Mouse (Mus musculus) MEL (cell line): ENCODE measurements around the gene Rps15. TPM values are rescaled to one million over a fixed set of nuclear protein-coding genes. Genes with fewer than 3 reads are reported as not detected.

Source experiments
- DNase-seq: peaks from one replicate; pipeline ENCODE4 v3.0.0; 2011; ENCODE audit warnings: low read depth, low spot score
- H3K27ac ChIP-seq: 2 replicates; pipeline ENCODE4 v1.5.1; 2012; ENCODE audit warnings: low read depth, mild to moderate bottlenecking, control low read depth, low read length, moderate library complexity; ENCODE audit not compliant: control insufficient read depth
- H3K27me3 ChIP-seq, 2 experiments: fragments of 150-350 bp in 1 of 2; sonication (generic) in 1 of 2; 2 replicates each; pipeline ENCODE4 v1.6.1; 2012; ENCODE audit warnings: low read length in 2 of 2, mild to moderate bottlenecking in 2 of 2, improper control_type of control experiment in 1 of 2, moderate library complexity in 1 of 2; ENCODE audit not compliant: insufficient read depth in 2 of 2, control insufficient read depth in 1 of 2
- H3K36me3 ChIP-seq, 2 experiments: 2 replicates each; pipeline ENCODE4 v1.6.1; 2012 to 2014; ENCODE audit warnings: low read length in 2 of 2, improper control_type of control experiment in 1 of 2, inconsistent platforms in 1 of 2, mild to moderate bottlenecking in 1 of 2; ENCODE audit not compliant: insufficient read depth in 2 of 2, control insufficient read depth in 1 of 2
- H3K4me1 ChIP-seq, 2 experiments: fragments of 150-350 bp in 1 of 2; sonication (generic) in 1 of 2; 2 replicates each; pipeline ENCODE4 v1.6.1; 2012; ENCODE audit warnings: low read length in 2 of 2, improper control_type of control experiment in 1 of 2, mild to moderate bottlenecking in 1 of 2; ENCODE audit not compliant: insufficient read depth in 2 of 2, control insufficient read depth in 1 of 2
- H3K4me3 ChIP-seq, 2 experiments: fragments of 150-350 bp in 1 of 2; sonication (generic) in 1 of 2; 2 replicates each; pipeline ENCODE4 v1.5.1; 2012; ENCODE audit warnings: low read depth in 2 of 2, low read length in 2 of 2, mild to moderate bottlenecking in 2 of 2, moderate library complexity in 2 of 2, control low read depth in 1 of 2, improper control_type of control experiment in 1 of 2; ENCODE audit not compliant: control insufficient read depth in 1 of 2, insufficient read depth in 1 of 2
- H3K79me2 ChIP-seq: 2 replicates; pipeline ENCODE4 v1.6.1; 2012; ENCODE audit warnings: mild to moderate bottlenecking, low read length, moderate library complexity; ENCODE audit not compliant: control insufficient read depth, poor library complexity, insufficient read depth
- H3K9ac ChIP-seq: 2 replicates; pipeline ENCODE4 v1.6.1; 2012; ENCODE audit warnings: low read depth, mild to moderate bottlenecking, control low read depth, low read length, moderate library complexity; ENCODE audit not compliant: control insufficient read depth, poor library complexity, severe bottlenecking
- H3K9me3 ChIP-seq: fragments of 150-350 bp; sonication (generic); replicated peaks from 2 replicates; pipeline ENCODE4 v1.6.1; 2012; ENCODE audit warnings: mild to moderate bottlenecking, low read length, improper control_type of control experiment, moderate library complexity; ENCODE audit not compliant: insufficient read depth
- CHD1 ChIP-seq: IDR thresholded peaks from 2 replicates; pipeline ENCODE4 v1.6.1; 2012; ENCODE audit warnings: low read depth, mild to moderate bottlenecking, inconsistent platforms, low read length, improper control_type of control experiment
- CTCF ChIP-seq, 3 experiments: IDR thresholded peaks in 2 of 3; conservative IDR thresholded peaks in 1 of 3; 2 replicates each; pipeline ENCODE4 v1.5.1; 2011 to 2012; ENCODE audit warnings: low read length in 3 of 3, low read depth in 2 of 3, mild to moderate bottlenecking in 2 of 3, improper control_type of control experiment in 1 of 3, inconsistent platforms in 1 of 3, mixed read lengths in 1 of 3, moderate library complexity in 1 of 3; ENCODE audit not compliant: control insufficient read depth in 1 of 3, insufficient read depth in 1 of 3, poor library complexity in 1 of 3, severe bottlenecking in 1 of 3
- ELF1 ChIP-seq: IDR thresholded peaks from 2 replicates; pipeline ENCODE4 v1.6.1; 2014; ENCODE audit warnings: low read depth, mild to moderate bottlenecking, inconsistent platforms, low read length, improper control_type of control experiment, moderate library complexity
- GATA1 ChIP-seq: IDR thresholded peaks from 2 replicates; pipeline ENCODE4 v1.6.1; 2011; ENCODE audit warnings: low read depth, low read length, improper control_type of control experiment
- HCFC1 ChIP-seq: IDR thresholded peaks from 2 replicates; pipeline ENCODE4 v1.6.1; 2012; ENCODE audit warnings: low read depth, mild to moderate bottlenecking, inconsistent platforms, low read length, improper control_type of control experiment, moderate library complexity
- MAFK ChIP-seq: IDR thresholded peaks from 2 replicates; pipeline ENCODE4 v1.6.1; 2011; ENCODE audit warnings: low read depth, mild to moderate bottlenecking, low read length, improper control_type of control experiment, borderline replicate concordance
- MXI1 ChIP-seq: IDR thresholded peaks from 2 replicates; pipeline ENCODE4 v1.6.1; 2011; ENCODE audit warnings: mild to moderate bottlenecking, low read depth, low read length, improper control_type of control experiment
- MYC ChIP-seq: IDR thresholded peaks from 2 replicates; pipeline ENCODE4 v1.6.1; 2011; ENCODE audit warnings: low read depth, mild to moderate bottlenecking, low read length, improper control_type of control experiment, moderate library complexity
- NELFE ChIP-seq: IDR thresholded peaks from 2 replicates; pipeline ENCODE4 v1.6.1; 2011; ENCODE audit warnings: low read depth, low read length, improper control_type of control experiment
- RAD21 ChIP-seq: IDR thresholded peaks from 2 replicates; pipeline ENCODE4 v1.6.1; 2011; ENCODE audit warnings: mild to moderate bottlenecking, low read depth, low read length, improper control_type of control experiment
- SIN3A ChIP-seq: IDR thresholded peaks from 2 replicates; pipeline ENCODE4 v1.6.1; 2012; ENCODE audit warnings: low read length, improper control_type of control experiment, inconsistent platforms
- SMC3 ChIP-seq: IDR thresholded peaks from 2 replicates; pipeline ENCODE4 v1.6.1; 2011; ENCODE audit warnings: low read depth, low read length, improper control_type of control experiment
- UBTF ChIP-seq: IDR thresholded peaks from 2 replicates; pipeline ENCODE4 v1.6.1; 2012; ENCODE audit warnings: low read depth, mild to moderate bottlenecking, inconsistent platforms, low read length, improper control_type of control experiment, moderate library complexity, borderline replicate concordance; ENCODE audit not compliant: insufficient read depth
- ZC3H11A ChIP-seq: IDR thresholded peaks from 2 replicates; pipeline ENCODE4 v1.6.1; 2012; ENCODE audit warnings: low read depth, mild to moderate bottlenecking, inconsistent platforms, low read length, improper control_type of control experiment
- ZMIZ1 ChIP-seq: IDR thresholded peaks from 2 replicates; pipeline ENCODE4 v1.6.1; 2012; ENCODE audit warnings: low read depth, mild to moderate bottlenecking, inconsistent platforms, low read length, improper control_type of control experiment, moderate library complexity
- ZNF384 ChIP-seq: IDR thresholded peaks from 2 replicates; pipeline ENCODE4 v1.6.1; 2012; ENCODE audit warnings: low read depth, mild to moderate bottlenecking, inconsistent platforms, low read length, improper control_type of control experiment
- polyA plus RNA-seq, 2 experiments: library from polyadenylated mRNA; stranded (reverse) in 1 of 2; unstranded in 1 of 2; fragments of >175 nt in 1 of 2; fragments of >200 nt in 1 of 2; gene quantifications; 2 replicates each; pipeline versions ENCODE4 v1.2.1 to v1.2.4; 2012; ENCODE audit warnings: low replicate concordance in 2 of 2, low read depth in 1 of 2; ENCODE audit not compliant: insufficient read length in 2 of 2, insufficient read depth in 1 of 2, missing spikeins in 1 of 2
- total RNA-seq: library from RNA; depleted of rRNA; stranded (reverse); fragments of 300-350 nt; gene quantifications from 2 replicates; pipeline ENCODE4 v1.2.3, GENCODE M21; 2012

The Rps15 gene
- total and polyA plus RNA-seq, 3 experiments = 1,331 to 4,320 (median 3,905) TPM

GRCm38 (mm10) chr10:80244791-80245399, 47.4 kb upstream of the Rps15 start:
- peaks cover 0 to 3% of the 10 kb centered on the region in 2 experiments; a peak in 2 of 4 replicates for H3K36me3 ChIP-seq

GRCm38 (mm10) chr10:80245600-80245999, 46.7 kb upstream of the Rps15 start:
- DNase-seq = peak; percentile 91
- H3K9me3 ChIP-seq = no peaks in the 10 kb centered on the region
- H3K4me3 ChIP-seq = no peak overlapping the region
- H3K79me2 ChIP-seq = peaks cover 14% of the 10 kb centered on the region
- no peaks in the 10 kb centered on the region for H3K27me3 ChIP-seq
- H3K4me1 ChIP-seq = peaks cover 0 to 6% of the 10 kb centered on the region in 2 experiments; a peak in 2 of 4 replicates
- peak overlapping the region; percentile 7 for H3K9ac ChIP-seq
- no peak overlapping the region for H3K27ac ChIP-seq
- H3K36me3 ChIP-seq = peaks cover 0 to 3% of the 10 kb centered on the region in 2 experiments; a peak in 2 of 4 replicates
- TF ChIP-seq MXI1 (0 out of 2 replicates have a peak, but pooled peaks have one; percentile 45), GATA1 (peak; percentile 56), ZC3H11A (peak; percentile 49), SIN3A (peak; percentile 51; the same call in 1 of the 2 replicates), CTCF (IDR thresholded peaks at IDR 0.05 in 2 of 3, conservative IDR thresholded peaks at IDR 0.05 in 1 of 3; ENCODE audit: control insufficient read depth in 1 of 3, insufficient read depth in 1 of 3, low read depth in 2 of 3, low read length in 3 of 3, poor library complexity in 1 of 3, severe bottlenecking in 1 of 3) (peak; percentile 70 to 95 (median 90)), RAD21 (peak; percentile 83), CHD1 (no peak), SMC3 (peak; percentile 90), UBTF (no peak), MYC (peak; percentile 56; the same call in 1 of the 2 replicates), ELF1 (no peak), NELFE (no peak), MAFK (no peak)

More at GRCm38 (mm10) chr10:80244791-80245399, 47.4 kb upstream of the Rps15 start:
- H3K4me1 ChIP-seq = peaks cover 0 to 4% of the 10 kb centered on the region in 2 experiments; a peak in 2 of 4 replicates
- peak; percentile 70 for DNase-seq
- peaks cover 8% of the 10 kb centered on the region for H3K79me2 ChIP-seq
- H3K9ac ChIP-seq = no peak overlapping the region
- H3K27ac ChIP-seq = no peak overlapping the region
- no peaks in the 10 kb centered on the region for H3K27me3 ChIP-seq
- H3K9me3 ChIP-seq = no peaks in the 10 kb centered on the region
- TF ChIP-seq MAFK = no peak
- TF ChIP-seq SIN3A = 0 out of 2 replicates have a peak, but pooled peaks have one; percentile 9
- peak; percentile 39 for TF ChIP-seq RAD21
- peak; percentile 7 to 38 (median 38); a peak in 3 of 6 replicates for TF ChIP-seq CTCF (IDR thresholded peaks at IDR 0.05 in 2 of 3, conservative IDR thresholded peaks at IDR 0.05 in 1 of 3; ENCODE audit: control insufficient read depth in 1 of 3, insufficient read depth in 1 of 3, low read depth in 2 of 3, low read length in 3 of 3, poor library complexity in 1 of 3, severe bottlenecking in 1 of 3)
- peak; percentile 88; the same call in 1 of the 2 replicates for TF ChIP-seq ZNF384
- no peak for TF ChIP-seq ZMIZ1
- TF ChIP-seq SMC3 = peak; percentile 35
- TF ChIP-seq ZC3H11A = peak; percentile 13; the same call in 1 of the 2 replicates
- TF ChIP-seq HCFC1 = no peak
- H3K4me3 ChIP-seq = no peak overlapping the region
